In the genomic region with DNA sequence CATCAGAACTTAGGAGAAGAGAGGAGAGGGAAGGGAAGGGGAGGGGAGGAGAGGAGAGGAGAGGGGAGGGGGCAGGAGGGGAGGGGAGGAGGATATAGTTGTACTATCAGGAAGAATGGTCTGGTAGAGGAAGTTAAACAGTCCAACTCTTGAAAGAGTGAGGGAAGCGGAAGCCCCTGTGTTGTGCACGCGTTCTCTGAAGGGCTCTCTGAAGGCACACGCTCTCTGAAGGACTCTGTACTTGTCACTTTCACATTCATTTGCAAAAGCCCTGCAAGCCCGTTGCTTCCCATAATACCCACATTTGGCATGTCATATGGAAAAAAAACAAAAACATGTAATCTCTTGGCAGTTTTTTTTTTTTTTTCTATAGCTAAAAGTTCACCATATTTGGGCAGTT, we compare ENCODE assay signal across 11 mouse cellular contexts.
DNase-seq lines count a peak whose midpoint lies in the region; ATAC-seq lines count a peak whose summit lies in the region.
"Had no signal": no experiment of that assay in that cellular context is flagged by ENCODE, and none has a peak within 500 bp of the region (broad histone marks: within the 10 kb centered on the region; RNA-seq: fewer than 3 reads in every experiment).

No protein-coding gene starts in this region.

- H3K36me3 ChIP-seq in heart, embryonic 15.5 days, result no peaks in the 10 kb centered on the region
- H3K36me3 ChIP-seq in splenic B cell, adult 2 months (ENCODE audit: control insufficient read depth, insufficient read depth, low read length, poor library complexity, severe bottlenecking), result no peaks in the 10 kb centered on the region
- H3K36me3 ChIP-seq in midbrain, embryonic 13.5 days, result no peaks in the 10 kb centered on the region

- H3K4me2 ChIP-seq in heart, embryonic 15.5 days, result no peak overlapping the region
- no peak overlapping the region for H3K4me2 ChIP-seq in midbrain, embryonic 13.5 days (replicated peaks)

- H3K27me3 ChIP-seq in heart, embryonic 15.5 days, result no peaks in the 10 kb centered on the region
- no peaks in the 10 kb centered on the region for H3K27me3 ChIP-seq in splenic B cell, adult 2 months (ENCODE audit: control insufficient read depth, insufficient read depth, low read length, poor library complexity, severe bottlenecking)
- no peaks in the 10 kb centered on the region for H3K27me3 ChIP-seq in midbrain, embryonic 13.5 days

- WGBS in heart, embryonic 15.5 days, result 52% methylated on average over 5 of the region's 5 CpGs
- WGBS in midbrain, embryonic 13.5 days, result 90% methylated on average over 5 of the region's 5 CpGs

- intact Hi-C loops in heart, postnatal 14 days (cut with DNase I), result no loop called here

- H3K4me3 ChIP-seq in heart, embryonic 15.5 days, result no peak overlapping the region
- no peak overlapping the region for H3K4me3 ChIP-seq in midbrain, embryonic 13.5 days (replicated peaks)
- H3K4me3 ChIP-seq: myocyte had no signal

- peak overlapping the region; percentile 54; the same call in 1 of the 2 replicates for H3K27ac ChIP-seq in heart, embryonic 15.5 days
- no peak overlapping the region for H3K27ac ChIP-seq in midbrain, embryonic 13.5 days

- ATAC-seq in heart, embryonic 15.5 days (replicated peaks; ENCODE audit: insufficient number of reproducible peaks, insufficient read depth, low FRiP score, low read depth), result no peak
- peak; percentile 78 to 81 for ATAC-seq in hematopoietic stem cell, adult 5-6 weeks (replicated peaks in 1 of 2; ENCODE audit: insufficient read depth in 1 of 2, low FRiP score in 2 of 2, low TSS enrichment in 1 of 2, low read depth in 1 of 2, poor library complexity in 2 of 2, severe bottlenecking in 2 of 2)
- no peak for ATAC-seq in midbrain, embryonic 13.5 days
- ATAC-seq in erythroblast, adult 5-6 weeks (replicated peaks; ENCODE audit: low FRiP score, poor library complexity, severe bottlenecking), result no peak

- H3K9ac ChIP-seq in heart, embryonic 15.5 days, result no peak overlapping the region
- H3K9ac ChIP-seq in midbrain, embryonic 13.5 days (replicated peaks), result no peak overlapping the region

- H3K9me3 ChIP-seq in heart, embryonic 15.5 days (replicated peaks), result no peaks in the 10 kb centered on the region
- no peaks in the 10 kb centered on the region for H3K9me3 ChIP-seq in midbrain, embryonic 13.5 days

- no peak for DNase-seq in heart, postnatal 14 days
- DNase-seq in B cell, adult 2 months, result peak; percentile 25 to 28
- peak; percentile 35 for DNase-seq in splenic B cell, adult 2 months (ENCODE audit: low read depth, low spot score)
- no peak for DNase-seq in adrenal gland, postnatal 36 days
- DNase-seq: cerebellum, adult 2 months; heart, postnatal 4 days had no signal

- H3K4me1 ChIP-seq in heart, embryonic 15.5 days (replicated peaks), result peaks cover 4% of the 10 kb centered on the region; the same call in 1 of the 2 replicates
- no peaks in the 10 kb centered on the region for H3K4me1 ChIP-seq in midbrain, embryonic 13.5 days (replicated peaks)

Comparison
In these comparisons a context has a peak if more than half of its experiments do, and no peak if none do; other contexts are left out.
1. ATAC-seq: peak in hematopoietic stem cell, adult 5-6 weeks (2 of 2); none in heart, embryonic 15.5 days (single experiment), midbrain, embryonic 13.5 days (single experiment) and erythroblast, adult 5-6 weeks (single experiment).
2. DNase-seq: peak in B cell, adult 2 months (2 of 2) and splenic B cell, adult 2 months (single experiment); none in heart, postnatal 14 days (0 of 2) and adrenal gland, postnatal 36 days (0 of 2).